Mouse (Mus musculus) embryonic fibroblast, embryonic 13.5 days (primary cell): ENCODE measurements at regions not wholly inside any gene's neighbourhood (a gene's known extent, or its start where the extent isn't known, plus 50 kb on each side); places are given as distances from the start of the nearest gene placed in this dataset.

Experiments
- CTCF ChIP-seq: IDR thresholded peaks from 2 replicates; pipeline ENCODE4 v1.5.1; 2011; ENCODE audit warnings: mild to moderate bottlenecking, control low read depth, low read length, moderate library complexity, borderline replicate concordance; ENCODE audit not compliant: insufficient read depth
- POLR2A ChIP-seq: IDR thresholded peaks from 2 replicates; pipeline ENCODE4 v1.6.1; 2011; ENCODE audit warnings: low read depth, mild to moderate bottlenecking, control low read depth, low read length, moderate library complexity

GRCm38 (mm10) chr7:64034493-64034892 lies 95.8 kb upstream of the Klf13 start:
- TF ChIP-seq CTCF = no peak
- TF ChIP-seq POLR2A = no peak
